Mouse (Mus musculus) right cerebral cortex, postnatal 4 days (tissue): ENCODE results near the gene Tubb4b.
A peak's percentile ranks its signal among the peaks of the same experiment; 100 is the strongest.

Experiments
- DNase-seq: peaks from one replicate; pipeline ENCODE4 v3.0.0-alpha.2; 2022

The Tubb4b gene

GRCm38 (mm10) chr2:25221331-25221772 is 3.1 kb downstream of the Tubb4b start:
- DNase-seq = no peak

- DNase-seq = no peak
Measured at GRCm38 (mm10) chr2:25218445-25218844, 6.1 kb downstream of the Tubb4b start, which contains the start of gene Fam166a. Fam166a (plus strand) TSS chr2:25218745.

- DNase-seq = no peak
Measured at GRCm38 (mm10) chr2:25217666-25218065, 6.8 kb downstream of the Tubb4b start.

GRCm38 (mm10) chr2:25214444-25214843 is 10.1 kb downstream of the Tubb4b start, which contains the start of gene Stpg3:
Stpg3 (minus strand) TSS chr2:25214637.
- DNase-seq = no peak

- DNase-seq = no peak
Measured at GRCm38 (mm10) chr2:25213266-25213865, 11.1 kb downstream of the Tubb4b start.

- peak; percentile 82 for DNase-seq
Measured at GRCm38 (mm10) chr2:25211121-25211670, 13.3 kb downstream of the Tubb4b start, which contains the start of gene Nelfb. Nelfb (minus strand) TSS chr2:25211489.

- no peak for DNase-seq
Measured at GRCm38 (mm10) chr2:25210686-25211085, 13.8 kb downstream of the Tubb4b start.

GRCm38 (mm10) chr2:25207593-25207992 is 16.9 kb downstream of the Tubb4b start:
- no peak for DNase-seq

- no peak for DNase-seq
Measured at GRCm38 (mm10) chr2:25203631-25204214, 20.8 kb downstream of the Tubb4b start.

GRCm38 (mm10) chr2:25200631-25201030 is 23.9 kb downstream of the Tubb4b start:
- no peak for DNase-seq

GRCm38 (mm10) chr2:25197946-25198345 is 26.6 kb downstream of the Tubb4b start:
- DNase-seq = no peak

- DNase-seq = no peak
Measured at GRCm38 (mm10) chr2:25197191-25197590, 27.3 kb downstream of the Tubb4b start.

- no peak for DNase-seq
Measured at GRCm38 (mm10) chr2:25196172-25196954, 28.1 kb downstream of the Tubb4b start, which contains the start of gene Tor4a. Tor4a (minus strand) TSS chr2:25196886.

- DNase-seq = no peak
Measured at GRCm38 (mm10) chr2:25195211-25196156, 29.0 kb downstream of the Tubb4b start.

GRCm38 (mm10) chr2:25194486-25195171 is 29.9 kb downstream of the Tubb4b start:
- DNase-seq = no peak

- DNase-seq = no peak
Measured at GRCm38 (mm10) chr2:25194006-25194405, 30.5 kb downstream of the Tubb4b start.

- DNase-seq = peak; percentile 76
Measured at GRCm38 (mm10) chr2:25193330-25193770, 31.2 kb downstream of the Tubb4b start.

GRCm38 (mm10) chr2:25187841-25188240 is 36.7 kb downstream of the Tubb4b start:
- no peak for DNase-seq

GRCm38 (mm10) chr2:25186575-25186930 is 37.9 kb downstream of the Tubb4b start:
- DNase-seq = no peak

- DNase-seq = peak; percentile 75
Measured at GRCm38 (mm10) chr2:25185625-25186574, 38.6 kb downstream of the Tubb4b start.
